Mouse (Mus musculus) stomach, embryonic 15.5 days (tissue): ENCODE measurements around the gene Alx3. TPM values are rescaled to one million over a fixed set of nuclear protein-coding genes. Genes with fewer than 3 reads are reported as not detected.

Experiments
- polyA plus RNA-seq: library from polyadenylated mRNA; unstranded; fragments of >200 nt; fragmentation: Nextera tagmentation; extraction: Ambion mirVana; gene quantifications from 2 replicates; pipeline ENCODE4 v1.2.1, GENCODE M21; 2015

Gene Alx3
- polyA plus RNA-seq, 1 experiment from 2014 or later = not detected

Other genes with a start within 250 kb of the Alx3 start
- 0.10 TPM in 1 of 2 replicates, not detected in the other for gene Kcnc4, start 135.5 kb upstream of the Alx3 start, polyA plus RNA-seq
- 2.8 and 4.0 TPM in 2 replicates for gene Slc6a17, start 77.0 kb upstream of the Alx3 start, polyA plus RNA-seq
- not detected in 2 replicates for gene Ubl4b, start 40.0 kb upstream of the Alx3 start, polyA plus RNA-seq
- gene Gm10961, start 36.3 kb downstream of the Alx3 start, polyA plus RNA-seq = not detected in 2 replicates
- gene Strip1, start 36.7 kb downstream of the Alx3 start, polyA plus RNA-seq = 37.9 and 41.1 TPM in 2 replicates
- 73.5 and 84.9 TPM in 2 replicates for gene Ahcyl1, start 101.5 kb downstream of the Alx3 start, polyA plus RNA-seq
- 14.7 and 15.4 TPM in 2 replicates for gene Csf1, start 165.4 kb downstream of the Alx3 start, polyA plus RNA-seq